Mouse (Mus musculus): ENCODE data around the gene Prickle2.

GRCm38 (mm10) chr6:92708137-92708536, 2.2 kb upstream of the Prickle2 start:
- TF ChIP-seq E2F4 (IDR thresholded peaks at IDR 0.05; ENCODE audit: insufficient read depth) (no peak), MAX (IDR thresholded peaks at IDR 0.05; ENCODE audit: low read depth) (no peak)
